Mouse (Mus musculus) lung, adult 2 months (tissue): ENCODE measurements around the gene Plcd3. TPM values are rescaled to one million over a fixed set of nuclear protein-coding genes. Genes with fewer than 3 reads are reported as not detected.
A peak's percentile ranks its signal among the peaks of the same experiment; 100 is the strongest.

Experiments
- DNase-seq: peaks from one replicate; pipeline ENCODE4 v3.0.0; 2022
- H3K4me1 ChIP-seq: fragments of 200-500 bp; 2 replicates; pipeline ENCODE4 v1.6.1; 2011; ENCODE audit warnings: low read length; ENCODE audit not compliant: control insufficient read depth, insufficient read depth
- H3K4me3 ChIP-seq: fragments of 200-500 bp; replicated peaks from 2 replicates; pipeline ENCODE3; 2011; ENCODE audit warnings: low read depth, mild to moderate bottlenecking, control low read depth, low read length; ENCODE audit errors: extremely low read depth
- CTCF ChIP-seq: fragments of 200-500 bp; IDR thresholded peaks from 2 replicates; pipeline ENCODE4 v1.5.1; 2011; ENCODE audit warnings: mild to moderate bottlenecking, low read length, control low read depth; ENCODE audit not compliant: insufficient read depth
- POLR2A ChIP-seq: fragments of 200-500 bp; IDR thresholded peaks from 2 replicates; pipeline ENCODE4 v1.6.1; 2011; ENCODE audit warnings: low read depth, mild to moderate bottlenecking, control low read depth, low read length, borderline replicate concordance; ENCODE audit errors: extremely low read depth
- WGBS: fragments of 180-500 bp; shearing (Covaris S2); methylation state at CpG from one replicate; pipeline ENCODE4 v1.1.7; 2018; 5-methylcytosine and 5-hydroxymethylcytosine counted together
- polyA plus RNA-seq: library from polyadenylated mRNA; depleted of rRNA; stranded (reverse); fragments of >200 nt; gene quantifications from 2 replicates; pipeline ENCODE4 v1.2.3, GENCODE M21; 2012; rRNA removed

Gene Plcd3
- 11.0 and 17.2 TPM in 2 replicates for polyA plus RNA-seq

GRCm38 (mm10) chr11:103101481-103101865 is at the start of gene Plcd3, which contains the start of gene Acbd4:
Plcd3 (minus strand) TSS chr11:103101658.
Acbd4 (plus strand) TSS chr11:103101682.
- TF ChIP-seq CTCF (no peak), POLR2A (peak; percentile 97; the same call in 1 of the 2 replicates)
- WGBS = 1% methylated on average over 34 of the region's 34 CpGs
- peaks cover 12% of the 10 kb centered on the region for H3K4me1 ChIP-seq
- peak within 1 kb of the TSS; percentile 54 for H3K4me3 ChIP-seq
- DNase-seq = no peak

DNA sequence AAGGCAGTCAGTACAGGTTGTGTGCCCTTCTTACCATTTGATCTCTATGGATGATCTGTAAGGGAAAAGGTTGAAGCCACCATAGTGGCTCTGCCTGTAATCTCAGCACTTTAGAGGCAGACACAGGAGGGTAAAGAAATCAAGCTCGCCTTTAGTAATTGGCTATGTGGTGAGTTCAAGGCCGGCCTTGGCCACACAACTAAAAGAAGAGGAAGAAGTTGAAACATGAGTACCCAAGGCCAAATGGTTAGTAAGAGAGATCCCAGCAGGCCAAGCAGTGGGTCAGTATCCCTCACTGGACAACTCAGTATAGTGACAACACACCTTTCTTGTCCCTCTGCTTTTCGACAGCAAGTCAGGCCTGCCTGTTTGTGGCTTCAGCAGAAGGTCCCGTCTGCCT is 48.3 kb upstream of the Plcd3 start:
- 97% methylated on average over 4 of the region's 4 CpGs for WGBS
- no peak for DNase-seq
- H3K4me1 ChIP-seq = no peaks in the 10 kb centered on the region
- H3K4me3 ChIP-seq = no peak overlapping the region
- TF ChIP-seq CTCF = no peak
- no peak for TF ChIP-seq POLR2A

- no peak for DNase-seq
- TF ChIP-seq POLR2A = no peak
- WGBS = 72% methylated on average over 4 of the region's 4 CpGs
- peaks cover 3% of the 10 kb centered on the region; the same call in 1 of the 2 replicates for H3K4me1 ChIP-seq
- H3K4me3 ChIP-seq = no peak overlapping the region
Observed at GRCm38 (mm10) chr11:103147766-103148165, 46.3 kb upstream of the Plcd3 start.

DNA sequence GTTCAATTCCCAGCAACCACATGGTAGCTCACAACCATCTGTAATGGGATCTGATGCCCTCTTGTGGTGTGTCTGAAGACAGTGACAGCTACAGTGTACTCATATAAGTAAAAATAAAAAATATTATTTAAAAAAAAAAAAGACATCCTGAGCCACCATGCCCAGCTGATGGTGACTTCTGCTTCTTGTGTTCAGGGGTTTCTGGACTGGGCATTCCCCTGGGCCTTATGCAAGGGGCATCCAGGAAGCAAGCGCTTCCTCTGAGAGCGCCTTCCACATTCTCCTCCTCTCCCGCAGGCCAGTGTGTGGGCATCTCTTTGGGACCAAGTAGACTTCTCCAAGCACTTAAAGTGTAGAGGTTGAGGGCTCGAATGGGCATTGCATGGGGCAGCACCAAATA is 44.9 kb upstream of the Plcd3 start:
- Histone ChIP-seq H3K4me3 (no peak overlapping the region), H3K4me1 (peaks cover 12% of the 10 kb centered on the region)
- TF ChIP-seq POLR2A = no peak
- TF ChIP-seq CTCF = no peak
- 80% methylated on average over 4 of the region's 4 CpGs for WGBS
- no peak for DNase-seq

GRCm38 (mm10) chr11:103144309-103145285 is 43.1 kb upstream of the Plcd3 start:
- DNase-seq = no peak
- H3K4me1 ChIP-seq = peaks cover 22% of the 10 kb centered on the region
- no peak overlapping the region for H3K4me3 ChIP-seq
- TF ChIP-seq POLR2A = no peak
- no peak for TF ChIP-seq CTCF
- WGBS = 55% methylated on average over 12 of the region's 12 CpGs

DNA sequence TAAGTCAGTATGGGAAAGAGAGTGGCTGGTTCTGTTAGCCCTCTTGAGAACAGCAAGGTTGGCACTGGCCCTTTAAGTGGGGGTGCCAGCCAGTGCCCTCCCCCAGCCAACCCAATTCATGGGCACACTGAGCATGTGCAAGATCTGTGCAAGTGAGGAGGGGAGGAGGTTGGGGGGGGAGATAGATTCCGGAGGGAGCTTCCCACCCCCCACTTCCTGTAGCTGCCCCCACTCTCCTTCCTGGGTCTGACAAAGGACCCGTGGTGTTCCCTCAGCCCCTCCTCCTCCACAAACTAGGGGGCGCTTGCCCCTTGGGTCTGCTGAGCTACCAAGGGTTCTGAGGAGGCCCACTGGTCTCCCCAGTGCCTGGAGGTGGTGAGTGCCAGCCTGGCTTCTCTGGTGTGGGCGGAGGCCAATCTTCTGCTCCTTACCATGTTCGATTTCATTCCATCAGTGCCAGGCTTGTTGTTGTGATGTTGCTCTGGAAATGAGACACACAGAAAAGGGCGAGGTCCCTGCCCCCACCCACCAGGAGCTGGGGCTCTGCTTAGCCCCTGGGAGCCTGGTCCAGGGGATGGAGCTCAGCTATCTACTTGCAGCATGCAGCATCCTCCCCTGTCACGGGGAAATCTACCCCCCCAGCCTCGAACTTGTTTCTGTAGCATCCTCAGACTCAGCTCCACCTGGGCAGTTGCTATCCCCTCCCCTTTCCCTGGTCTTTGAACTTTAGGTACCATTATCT is 41.2 kb upstream of the Plcd3 start:
- H3K4me1 ChIP-seq = peaks cover 22% of the 10 kb centered on the region
- 12% methylated on average over 8 of the region's 8 CpGs for WGBS
- TF ChIP-seq CTCF (no peak), POLR2A (no peak; the same call in 1 of the 2 replicates)
- peak overlapping the region; percentile 31 for H3K4me3 ChIP-seq
- DNase-seq = peak; percentile 70

DNA sequence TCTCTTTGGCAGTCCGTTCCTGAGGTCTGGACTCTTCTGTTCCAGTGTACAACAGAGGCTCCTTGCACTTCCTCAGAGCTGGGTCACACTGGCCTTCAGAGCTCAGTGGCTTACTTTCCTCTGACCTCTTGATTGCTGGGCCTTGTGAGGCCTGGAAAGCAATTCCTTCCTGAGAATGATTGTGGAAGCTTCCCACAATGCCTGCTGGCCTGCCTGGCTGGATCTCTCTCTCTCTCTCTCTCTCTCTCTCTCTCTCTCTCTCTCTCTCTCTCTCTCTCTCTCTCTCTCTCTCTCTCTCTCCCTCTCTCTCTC is 40.4 kb upstream of the Plcd3 start:
- Histone ChIP-seq H3K4me1 (peaks cover 22% of the 10 kb centered on the region), H3K4me3 (no peak overlapping the region)
- peak; percentile 26 for DNase-seq
- 6% methylated on average over 1 of the region's 1 CpGs for WGBS
- no peak for TF ChIP-seq POLR2A
- no peak for TF ChIP-seq CTCF

DNA sequence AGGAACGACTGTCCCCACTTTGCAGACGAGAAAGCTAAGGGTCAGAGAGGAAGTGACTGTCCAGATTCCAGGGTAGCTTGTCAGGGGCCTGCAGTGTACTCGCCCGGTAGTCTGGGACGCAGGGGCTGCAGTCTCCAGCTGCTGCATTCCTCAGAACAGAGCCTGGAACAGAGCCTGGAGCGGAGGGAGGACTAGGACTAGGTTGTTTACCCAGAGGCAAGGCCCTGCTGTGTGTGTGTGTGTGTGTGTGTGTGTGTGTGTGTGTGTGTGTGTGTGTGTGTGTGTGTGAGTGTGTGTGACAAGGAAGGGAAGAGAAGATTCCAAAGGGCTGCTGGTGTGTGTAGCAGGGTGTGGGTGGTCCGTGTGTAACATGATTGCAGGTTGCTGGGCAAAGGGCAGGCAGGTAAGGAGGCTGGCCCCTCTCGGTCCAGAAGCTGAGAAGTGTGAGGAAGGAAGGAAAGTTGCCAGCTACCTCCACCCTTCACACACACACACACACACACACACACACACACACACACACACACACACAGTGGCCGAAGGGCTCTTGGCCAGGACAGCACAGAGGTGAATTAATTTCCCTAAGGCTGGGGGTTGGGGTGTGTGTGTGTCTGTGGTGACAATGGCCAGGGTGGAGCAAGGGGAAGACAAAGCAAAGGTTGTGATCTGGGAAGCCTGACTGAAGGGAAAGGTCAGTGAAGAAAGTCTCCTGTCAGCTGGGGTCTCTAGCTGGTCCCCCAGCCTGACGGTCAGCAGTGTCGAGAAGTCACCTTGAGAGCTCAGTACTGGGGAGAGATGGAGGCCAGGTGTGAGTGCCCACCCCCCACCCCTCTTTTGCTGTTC is 39.9 kb upstream of the Plcd3 start:
- DNase-seq = peak; percentile 63
- H3K4me1 ChIP-seq = peaks cover 22% of the 10 kb centered on the region
- no peak overlapping the region for H3K4me3 ChIP-seq
- no peak for TF ChIP-seq CTCF
- peak; percentile 34; the same call in 1 of the 2 replicates for TF ChIP-seq POLR2A
- WGBS = 17% methylated on average over 11 of the region's 11 CpGs

DNA sequence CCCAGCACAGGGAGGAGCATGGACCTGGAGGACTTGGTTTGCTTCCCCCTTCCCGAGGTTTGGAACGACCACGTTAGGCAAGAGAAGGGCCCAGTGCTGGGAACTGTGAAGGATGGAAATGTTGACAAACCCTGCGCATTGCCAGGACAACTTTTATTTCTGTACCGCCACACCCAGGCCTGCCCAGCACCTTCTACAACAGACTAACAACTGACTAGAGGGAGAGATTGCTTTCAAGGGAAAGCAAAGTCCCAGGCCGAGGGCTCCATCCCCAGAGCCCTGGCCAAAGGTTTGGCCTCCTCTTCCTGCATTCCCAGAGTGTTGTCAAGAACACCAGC is 39.3 kb upstream of the Plcd3 start:
- DNase-seq = peak; percentile 24
- H3K4me3 ChIP-seq = no peak overlapping the region
- TF ChIP-seq CTCF (no peak), POLR2A (no peak)
- peaks cover 22% of the 10 kb centered on the region for H3K4me1 ChIP-seq
- WGBS = 18% methylated on average over 6 of the region's 6 CpGs
